Mouse (Mus musculus) MEL (cell line): ENCODE results near the gene AW549877.

Source experiments
- POLR2A ChIP-seq, 2 experiments: IDR thresholded peaks; 2 replicates each; pipeline ENCODE4 v1.6.1; 2011 to 2012; ENCODE audit warnings: low read length in 2 of 2, mild to moderate bottlenecking in 2 of 2, control low read depth in 1 of 2, improper control_type of control experiment in 1 of 2, low read depth in 1 of 2, moderate library complexity in 1 of 2; ENCODE audit not compliant: control insufficient read depth in 1 of 2, insufficient read depth in 1 of 2, poor library complexity in 1 of 2
- POLR2AphosphoS5 ChIP-seq: IDR thresholded peaks from 2 replicates; pipeline ENCODE4 v1.6.1; 2012; ENCODE audit warnings: low read depth, borderline replicate concordance, mild to moderate bottlenecking, inconsistent platforms, low read length, moderate library complexity, mixed read lengths
- USF2 ChIP-seq, 2 experiments: IDR thresholded peaks; 2 replicates each; pipeline ENCODE4 v1.6.1; 2011 to 2012; ENCODE audit warnings: improper control_type of control experiment in 2 of 2, low read length in 2 of 2, borderline replicate concordance in 1 of 2, inconsistent platforms in 1 of 2, low read depth in 1 of 2, mild to moderate bottlenecking in 1 of 2; ENCODE audit not compliant: insufficient read depth in 1 of 2

- TF ChIP-seq USF2 (IDR thresholded peaks at IDR 0.05; ENCODE audit: borderline replicate concordance in 1 of 2, insufficient read depth in 1 of 2, low read depth in 1 of 2, low read length in 2 of 2) = no peak
- no peak for TF ChIP-seq POLR2AphosphoS5
- no peak for TF ChIP-seq POLR2A (IDR thresholded peaks at IDR 0.05; ENCODE audit: control insufficient read depth in 1 of 2, insufficient read depth in 1 of 2, low read depth in 1 of 2, low read length in 2 of 2, poor library complexity in 1 of 2)
Measured at GRCm38 (mm10) chr15:3933466-3933865, 62.1 kb downstream of the AW549877 start.
